Mouse (Mus musculus) hindbrain, embryonic 16.5 days (tissue): ENCODE results near the gene Gtdc1. TPM values are rescaled to one million over a fixed set of nuclear protein-coding genes. Genes with fewer than 3 reads are reported as not detected.

ENCODE experiments used
- ATAC-seq: fragments of 200-750 bp; cut with Nextera tagmentation; 2 replicates; pipeline ENCODE4 v1.8.0; 2017; ENCODE audit warnings: moderate TSS enrichment, moderate library complexity
- H3K27ac ChIP-seq: fragments of 300-500 bp; sonication (generic); 2 replicates; pipeline ENCODE4 v1.5.1; 2014; ENCODE audit warnings: low read depth, mild to moderate bottlenecking, control low read depth, low read length, moderate library complexity
- H3K27me3 ChIP-seq: fragments of 300-500 bp; sonication (generic); replicated peaks from 2 replicates; pipeline ENCODE4 v1.6.1; 2014; ENCODE audit warnings: low read length; ENCODE audit not compliant: control insufficient read depth, insufficient read depth
- H3K36me3 ChIP-seq: fragments of 300-500 bp; sonication (generic); 2 replicates; pipeline ENCODE4 v1.6.1; 2014; ENCODE audit warnings: mild to moderate bottlenecking, low read length, moderate library complexity, mixed read lengths; ENCODE audit not compliant: control insufficient read depth, insufficient read depth
- H3K4me1 ChIP-seq: fragments of 300-500 bp; sonication (generic); 2 replicates; pipeline ENCODE4 v1.6.1; 2014; ENCODE audit warnings: low read depth, low read length; ENCODE audit not compliant: control insufficient read depth, insufficient read depth
- H3K4me2 ChIP-seq: fragments of 300-500 bp; sonication (generic); 2 replicates; pipeline ENCODE4 v1.6.1; 2014; ENCODE audit warnings: mild to moderate bottlenecking, low read length, control low read depth, moderate library complexity
- H3K4me3 ChIP-seq: fragments of 300-500 bp; sonication (generic); 2 replicates; pipeline ENCODE4 v1.5.1; 2014; ENCODE audit warnings: mild to moderate bottlenecking, low read length, control low read depth, moderate library complexity
- H3K9ac ChIP-seq: fragments of 300-500 bp; sonication (generic); 2 replicates; pipeline ENCODE4 v1.6.1; 2014; ENCODE audit warnings: low read depth, mild to moderate bottlenecking, control low read depth, low read length, moderate library complexity
- H3K9me3 ChIP-seq: fragments of 300-500 bp; sonication (generic); 2 replicates; pipeline ENCODE4 v1.6.1; 2014; ENCODE audit warnings: mild to moderate bottlenecking, low read length, moderate library complexity; ENCODE audit not compliant: control insufficient read depth
- WGBS: fragments of 180-500 bp; shearing (Covaris S2); extraction: QIAGEN DNeasy Blood & Tissue Kit; methylation state at CpG from one replicate; pipeline ENCODE4 v1.1.7; 2014; 5-methylcytosine and 5-hydroxymethylcytosine counted together
- polyA plus RNA-seq: library from polyadenylated mRNA; unstranded; fragments of >200 nt; fragmentation: Nextera tagmentation; extraction: Ambion mirVana; gene quantifications from 2 replicates; pipeline ENCODE4 v1.2.1, GENCODE M21; 2015

The Gtdc1 gene
- polyA plus RNA-seq, 1 experiment from 2014 or later = 21.6 TPM

- H3K27ac ChIP-seq = no peak overlapping the region
- ATAC-seq = no peak
- H3K4me1 ChIP-seq = no peaks in the 10 kb centered on the region
- H3K9me3 ChIP-seq = no peaks in the 10 kb centered on the region
- no peak overlapping the region for H3K9ac ChIP-seq
- 94% methylated on average over 2 of the region's 2 CpGs for WGBS
- H3K4me2 ChIP-seq = no peak overlapping the region
- no peaks in the 10 kb centered on the region for H3K36me3 ChIP-seq
- no peaks in the 10 kb centered on the region for H3K27me3 ChIP-seq
- no peak overlapping the region for H3K4me3 ChIP-seq
Measured at GRCm38 (mm10) chr2:44918737-44919136, 8.7 kb downstream of the Gtdc1 start.

- no peaks in the 10 kb centered on the region for H3K27me3 ChIP-seq
- ATAC-seq = no peak
- no peaks in the 10 kb centered on the region for H3K36me3 ChIP-seq
- H3K27ac ChIP-seq = no peak overlapping the region
- no peaks in the 10 kb centered on the region for H3K4me1 ChIP-seq
- H3K9me3 ChIP-seq = no peaks in the 10 kb centered on the region
- no peak overlapping the region for H3K4me2 ChIP-seq
- no peak overlapping the region for H3K4me3 ChIP-seq
- H3K9ac ChIP-seq = no peak overlapping the region
Measured at GRCm38 (mm10) chr2:44916286-44916685, 11.2 kb downstream of the Gtdc1 start.

GRCm38 (mm10) chr2:44897801-44898200 is 29.7 kb downstream of the Gtdc1 start:
- no peaks in the 10 kb centered on the region for H3K27me3 ChIP-seq

DNA sequence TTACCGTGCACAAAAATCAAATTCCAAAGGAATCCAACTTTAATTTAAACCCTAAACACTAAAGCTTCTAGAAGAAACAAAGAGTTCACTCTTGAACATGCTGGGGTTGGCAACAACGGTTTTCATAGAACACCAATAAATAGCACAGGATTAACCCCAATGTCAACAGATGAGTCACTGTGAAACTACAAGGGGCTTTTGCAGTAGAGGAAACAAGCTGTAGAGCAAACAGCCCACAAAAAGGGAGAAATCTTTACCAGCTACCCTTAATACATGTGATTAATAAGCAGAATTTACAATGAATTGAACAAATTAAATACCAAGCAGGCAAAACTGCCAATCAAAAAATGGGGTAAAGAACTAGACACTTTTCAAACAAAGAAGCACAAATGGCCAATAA is 53.7 kb downstream of the Gtdc1 start:
- Histone ChIP-seq H3K4me3 (no peak overlapping the region), H3K9ac (no peak overlapping the region), H3K27me3 (no peaks in the 10 kb centered on the region), H3K9me3 (no peaks in the 10 kb centered on the region), H3K4me2 (no peak overlapping the region), H3K27ac (no peak overlapping the region), H3K4me1 (no peaks in the 10 kb centered on the region), H3K36me3 (no peaks in the 10 kb centered on the region)
- ATAC-seq = no peak
- WGBS = 83% methylated on average over 2 of the region's 2 CpGs

More at GRCm38 (mm10) chr2:44897801-44898200, 29.7 kb downstream of the Gtdc1 start:
- H3K9me3 ChIP-seq = no peaks in the 10 kb centered on the region
- H3K4me3 ChIP-seq = no peak overlapping the region
- no peaks in the 10 kb centered on the region for H3K4me1 ChIP-seq
- 100% methylated on average over 1 of the region's 1 CpGs for WGBS
- H3K36me3 ChIP-seq = no peaks in the 10 kb centered on the region
- no peak for ATAC-seq
- H3K4me2 ChIP-seq = no peak overlapping the region
- no peak overlapping the region for H3K9ac ChIP-seq
- no peak overlapping the region for H3K27ac ChIP-seq

GRCm38 (mm10) chr2:44864726-44865125 is 62.7 kb downstream of the Gtdc1 start:
- H3K4me1 ChIP-seq = no peaks in the 10 kb centered on the region
- H3K9ac ChIP-seq = no peak overlapping the region
- H3K4me2 ChIP-seq = no peak overlapping the region
- H3K27ac ChIP-seq = no peak overlapping the region
- no peaks in the 10 kb centered on the region for H3K9me3 ChIP-seq
- H3K36me3 ChIP-seq = no peaks in the 10 kb centered on the region
- ATAC-seq = no peak
- H3K4me3 ChIP-seq = no peak overlapping the region
- H3K27me3 ChIP-seq = no peaks in the 10 kb centered on the region

DNA sequence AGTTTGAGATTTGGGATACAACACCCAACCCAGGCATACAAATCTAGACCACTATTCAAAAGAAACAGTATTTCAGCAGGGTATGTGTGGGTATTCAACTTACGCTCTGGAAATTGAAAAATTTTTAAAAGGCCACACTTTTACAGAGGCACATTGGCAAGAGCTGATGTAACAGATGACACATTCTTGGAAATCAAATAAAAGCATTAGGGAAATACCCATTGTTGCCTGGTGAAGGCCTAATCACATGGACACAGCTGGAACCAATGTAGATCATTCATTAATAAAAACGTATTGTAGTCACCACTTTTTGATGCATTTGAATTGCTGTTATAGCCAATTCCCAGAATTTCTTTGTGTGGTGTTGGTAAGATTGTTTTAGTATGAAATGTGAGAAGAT is 73.0 kb downstream of the Gtdc1 start:
- Histone ChIP-seq H3K27me3 (no peaks in the 10 kb centered on the region), H3K4me2 (no peak overlapping the region), H3K36me3 (no peaks in the 10 kb centered on the region), H3K9ac (no peak overlapping the region), H3K4me3 (no peak overlapping the region), H3K27ac (no peak overlapping the region), H3K9me3 (peaks cover 10% of the 10 kb centered on the region), H3K4me1 (no peaks in the 10 kb centered on the region)
- ATAC-seq = no peak
- 57% methylated on average over 2 of the region's 2 CpGs for WGBS

DNA sequence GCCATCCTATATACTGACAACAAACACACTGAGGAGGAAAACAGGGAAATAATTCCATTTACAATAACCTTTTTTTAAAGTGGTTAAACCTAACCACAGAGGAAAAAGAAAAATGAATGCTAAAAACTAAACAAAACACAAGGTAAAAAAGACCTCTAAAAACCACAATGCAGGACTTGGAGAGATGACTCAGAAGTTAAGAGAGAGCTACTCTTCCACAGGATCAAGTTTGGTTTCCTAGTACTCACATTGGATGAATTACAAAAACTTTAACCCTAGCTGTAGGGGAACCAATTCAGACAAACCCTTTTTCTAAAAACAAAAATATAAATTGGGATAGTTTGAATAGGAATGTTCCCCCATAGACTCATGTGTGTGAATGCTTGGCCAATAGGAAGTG is 77.8 kb downstream of the Gtdc1 start:
- Histone ChIP-seq H3K27ac (no peak overlapping the region), H3K4me2 (no peak overlapping the region), H3K36me3 (no peaks in the 10 kb centered on the region), H3K4me3 (no peak overlapping the region), H3K9me3 (peaks cover 10% of the 10 kb centered on the region), H3K4me1 (no peaks in the 10 kb centered on the region), H3K27me3 (no peaks in the 10 kb centered on the region), H3K9ac (no peak overlapping the region)
- ATAC-seq = no peak

GRCm38 (mm10) chr2:44848156-44848555 is 79.3 kb downstream of the Gtdc1 start:
- H3K36me3 ChIP-seq = no peaks in the 10 kb centered on the region
- H3K27me3 ChIP-seq = no peaks in the 10 kb centered on the region
- H3K4me3 ChIP-seq = no peak overlapping the region
- peaks cover 10% of the 10 kb centered on the region for H3K9me3 ChIP-seq
- 73% methylated on average over 1 of the region's 1 CpGs for WGBS
- no peak overlapping the region for H3K9ac ChIP-seq
- H3K27ac ChIP-seq = no peak overlapping the region
- H3K4me2 ChIP-seq = no peak overlapping the region
- no peak for ATAC-seq
- H3K4me1 ChIP-seq = no peaks in the 10 kb centered on the region

DNA sequence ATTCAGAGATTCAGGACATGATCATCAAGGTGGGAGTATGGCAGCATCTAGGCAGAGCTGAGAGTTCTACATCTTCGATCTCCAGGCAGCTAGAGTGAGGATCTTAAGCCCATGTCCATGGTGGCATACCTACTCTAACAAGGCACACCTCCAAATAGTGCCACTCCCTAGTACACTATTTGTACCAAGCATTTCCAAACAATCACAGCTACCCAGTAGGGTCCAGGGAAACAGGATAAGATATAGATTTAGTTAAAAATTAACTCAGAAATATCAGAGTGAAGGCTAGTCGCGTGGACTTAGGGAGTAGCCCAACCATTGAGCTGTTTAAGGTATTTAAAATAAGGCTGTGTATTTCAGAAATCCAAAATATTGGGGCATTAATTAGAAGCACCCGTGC is 82.0 kb downstream of the Gtdc1 start:
- ATAC-seq = no peak
- no peaks in the 10 kb centered on the region for H3K27me3 ChIP-seq
- H3K4me1 ChIP-seq = no peaks in the 10 kb centered on the region
- H3K9me3 ChIP-seq = no peaks in the 10 kb centered on the region
- no peak overlapping the region for H3K4me2 ChIP-seq
- no peak overlapping the region for H3K27ac ChIP-seq
- 94% methylated on average over 4 of the region's 4 CpGs for WGBS
- no peaks in the 10 kb centered on the region for H3K36me3 ChIP-seq
- no peak overlapping the region for H3K9ac ChIP-seq
- H3K4me3 ChIP-seq = no peak overlapping the region

- no peak for ATAC-seq
Measured at GRCm38 (mm10) chr2:44829753-44830152, 97.7 kb downstream of the Gtdc1 start.

More at GRCm38 (mm10) chr2:44829753-44830152, 97.7 kb downstream of the Gtdc1 start:
- Histone ChIP-seq H3K4me2 (no peak overlapping the region), H3K36me3 (no peaks in the 10 kb centered on the region), H3K27ac (no peak overlapping the region), H3K9me3 (no peaks in the 10 kb centered on the region), H3K27me3 (no peaks in the 10 kb centered on the region), H3K4me1 (no peaks in the 10 kb centered on the region), H3K4me3 (no peak overlapping the region), H3K9ac (no peak overlapping the region)
- WGBS = 70% methylated on average over 2 of the region's 2 CpGs
